Mouse (Mus musculus) lung, adult 2 months (tissue): Measurements from ENCODE around the gene Chrnd.

Source experiments
- CTCF ChIP-seq: fragments of 200-500 bp; IDR thresholded peaks from 2 replicates; pipeline ENCODE4 v1.5.1; 2011; ENCODE audit warnings: mild to moderate bottlenecking, low read length, control low read depth; ENCODE audit not compliant: insufficient read depth
- POLR2A ChIP-seq: fragments of 200-500 bp; IDR thresholded peaks from 2 replicates; pipeline ENCODE4 v1.6.1; 2011; ENCODE audit warnings: low read depth, mild to moderate bottlenecking, control low read depth, low read length, borderline replicate concordance; ENCODE audit errors: extremely low read depth

GRCm38 (mm10) chr1:87156199-87156587 is 34.2 kb upstream of the Chrnd start, which contains the start of gene Ecel1:
- TF ChIP-seq POLR2A = no peak
- no peak for TF ChIP-seq CTCF
